Mouse (Mus musculus) ES-Bruce4 (cell line): Measurements from ENCODE around the gene Rnf180.

Experiments
- CTCF ChIP-seq: IDR thresholded peaks from one replicate; pipeline ENCODE4 v1.8.1; 2011; ENCODE audit warnings: low read depth, low read length
- EP300 ChIP-seq: IDR thresholded peaks from 2 replicates; pipeline ENCODE4 v1.6.1; 2011; ENCODE audit warnings: low read depth, low read length; ENCODE audit not compliant: insufficient read depth
- POLR2A ChIP-seq: IDR thresholded peaks from one replicate; pipeline ENCODE4 v1.8.1; 2011; ENCODE audit warnings: low read length; ENCODE audit not compliant: insufficient read depth

DNA sequence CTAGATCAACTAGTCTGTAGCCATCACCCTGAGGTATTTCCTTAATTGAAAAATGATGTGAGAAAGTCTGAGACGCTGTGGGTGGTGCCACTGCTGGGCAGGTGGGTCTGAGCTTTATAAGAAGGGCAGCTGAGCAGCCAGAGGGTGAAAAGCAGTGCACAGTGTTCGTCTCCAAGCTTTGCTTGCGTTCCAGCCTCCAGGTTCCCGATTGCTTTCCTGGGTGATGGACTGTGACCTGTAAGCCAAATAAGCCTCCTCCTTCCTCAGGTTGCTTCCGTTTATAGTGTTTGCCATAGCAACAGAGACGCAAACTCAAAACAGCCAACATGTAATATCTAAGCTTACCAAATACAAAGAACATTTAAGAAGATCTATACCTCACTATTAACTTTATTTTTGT, 162.2 kb downstream of the Rnf180 start:
- TF ChIP-seq POLR2A (no peak), EP300 (no peak), CTCF (no peak)
